Mouse (Mus musculus) retina, adult 2 months (tissue): ENCODE measurements around the gene Elob.

Source experiments
- DNase-seq: peaks from one replicate; pipeline ENCODE4 v3.0.0-alpha.2; 2012; ENCODE audit warnings: low read depth, low spot score

Elob gene

DNA sequence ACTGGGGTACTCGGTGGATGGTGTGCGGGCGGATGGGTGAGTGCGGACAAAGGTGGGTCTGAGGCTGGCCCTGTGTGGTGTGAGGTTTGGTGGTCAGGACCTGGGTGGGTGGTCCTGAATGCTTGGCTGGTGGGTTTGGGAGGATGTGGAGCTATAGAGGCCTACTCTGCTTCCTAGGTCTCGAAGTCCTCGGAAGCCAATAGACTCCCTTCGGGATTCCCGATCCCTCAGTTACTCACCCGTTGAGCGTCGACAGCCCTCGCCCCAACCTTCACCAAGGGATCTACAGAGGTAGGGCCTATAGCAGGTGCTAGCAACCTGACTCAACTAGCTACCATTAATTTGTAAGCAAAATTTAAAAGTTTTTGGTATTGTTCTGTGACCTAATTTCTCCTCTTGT is 5.3 kb downstream of the Elob start:
- no peak for DNase-seq

DNA sequence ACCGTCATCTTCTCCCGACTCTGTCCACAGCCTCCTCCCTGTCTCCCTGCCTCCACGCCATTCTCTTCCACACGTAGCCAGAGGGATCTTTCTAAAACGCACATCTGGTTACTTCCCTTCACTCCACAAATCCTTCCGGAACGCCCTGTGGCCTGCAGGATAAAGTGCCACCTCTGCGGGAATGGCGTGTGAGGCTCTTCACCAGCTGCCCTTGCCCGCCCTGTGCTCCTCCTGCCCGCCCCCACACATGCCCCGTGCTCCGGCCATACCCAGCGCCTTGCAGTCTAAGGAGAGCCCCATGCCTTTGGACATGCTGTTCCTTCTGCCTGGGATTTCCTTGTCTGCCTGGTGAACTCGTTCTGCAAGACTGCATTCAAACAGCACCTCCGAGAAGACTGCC is 5.9 kb downstream of the Elob start:
- no peak for DNase-seq

- DNase-seq: no peak
Observed at GRCm38 (mm10) chr17:23822094-23822493, 6.8 kb downstream of the Elob start.

DNA sequence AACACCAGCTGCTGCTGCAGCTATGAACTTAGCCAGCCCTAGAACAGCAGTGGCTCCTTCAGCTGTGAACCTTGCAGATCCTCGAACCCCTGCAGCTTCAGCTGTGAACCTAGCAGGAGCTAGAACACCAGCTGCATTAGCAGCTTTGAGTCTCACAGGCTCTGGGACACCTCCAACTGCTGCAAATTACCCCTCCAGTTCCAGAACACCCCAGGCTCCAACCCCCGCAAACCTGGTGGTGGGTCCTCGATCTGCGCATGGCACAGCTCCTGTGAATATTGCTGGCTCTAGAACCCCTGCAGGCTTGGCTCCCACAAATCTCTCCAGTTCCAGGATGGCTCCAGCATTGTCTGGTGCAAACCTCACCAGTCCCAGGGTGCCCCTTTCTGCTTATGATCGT is 8.2 kb downstream of the Elob start:
- no peak for DNase-seq

DNA sequence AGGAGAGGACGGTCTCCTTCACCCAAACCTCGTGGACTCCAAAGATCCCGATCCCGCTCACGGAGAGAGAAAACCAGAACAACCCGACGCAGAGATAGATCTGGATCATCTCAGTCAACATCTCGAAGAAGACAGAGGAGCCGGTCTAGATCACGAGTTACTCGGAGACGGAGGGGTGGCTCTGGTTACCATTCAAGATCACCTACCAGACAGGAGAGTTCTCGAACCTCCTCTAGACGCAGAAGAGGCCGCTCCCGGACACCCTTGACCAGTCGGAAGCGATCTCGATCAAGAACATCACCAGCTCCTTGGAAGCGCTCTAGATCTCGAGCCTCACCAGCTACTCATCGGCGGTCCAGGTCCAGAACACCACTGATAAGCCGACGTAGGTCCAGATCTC is 9.7 kb downstream of the Elob start:
- no peak for DNase-seq

DNA sequence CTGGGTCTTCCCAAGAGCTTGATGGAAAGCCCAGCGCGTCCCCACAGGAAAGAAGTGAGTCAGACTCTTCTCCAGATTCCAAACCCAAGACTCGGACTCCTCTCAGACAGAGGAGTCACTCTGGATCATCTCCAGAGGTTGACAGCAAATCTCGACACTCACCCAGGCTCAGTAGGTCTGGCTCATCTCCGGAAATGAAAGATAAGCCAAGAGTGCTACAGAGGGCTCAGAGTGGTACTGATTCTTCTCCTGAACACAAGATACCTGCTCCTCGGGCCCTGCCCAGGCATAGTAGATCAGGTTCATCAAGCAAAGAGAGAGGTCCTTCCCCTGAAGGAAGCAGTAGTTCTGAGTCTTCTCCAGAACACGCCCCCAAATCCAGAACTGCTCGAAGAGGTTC is 10.4 kb downstream of the Elob start:
- DNase-seq: no peak

GRCm38 (mm10) chr17:23815641-23816040 is 13.3 kb downstream of the Elob start:
- DNase-seq: no peak

GRCm38 (mm10) chr17:23807918-23808317 is 21.0 kb downstream of the Elob start:
- DNase-seq: no peak

DNA sequence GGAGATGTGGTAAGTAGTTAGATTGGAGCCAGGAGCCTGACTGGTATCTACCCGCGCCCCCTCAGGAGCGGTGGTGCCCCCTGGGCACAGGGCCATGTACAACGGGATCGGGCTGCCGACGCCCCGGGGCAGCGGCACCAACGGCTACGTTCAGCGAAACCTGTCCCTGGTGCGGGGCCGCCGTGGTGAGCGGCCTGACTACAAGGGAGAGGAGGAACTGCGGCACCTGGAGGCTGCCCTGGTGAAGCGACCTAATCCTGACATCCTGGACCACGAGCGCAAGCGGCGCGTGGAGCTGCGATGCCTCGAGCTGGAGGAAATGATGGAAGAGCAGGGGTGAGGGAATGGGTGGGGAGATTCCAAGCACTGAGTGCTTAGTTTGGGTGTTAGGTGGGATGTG is 22.1 kb downstream of the Elob start:
- no peak for DNase-seq

DNA sequence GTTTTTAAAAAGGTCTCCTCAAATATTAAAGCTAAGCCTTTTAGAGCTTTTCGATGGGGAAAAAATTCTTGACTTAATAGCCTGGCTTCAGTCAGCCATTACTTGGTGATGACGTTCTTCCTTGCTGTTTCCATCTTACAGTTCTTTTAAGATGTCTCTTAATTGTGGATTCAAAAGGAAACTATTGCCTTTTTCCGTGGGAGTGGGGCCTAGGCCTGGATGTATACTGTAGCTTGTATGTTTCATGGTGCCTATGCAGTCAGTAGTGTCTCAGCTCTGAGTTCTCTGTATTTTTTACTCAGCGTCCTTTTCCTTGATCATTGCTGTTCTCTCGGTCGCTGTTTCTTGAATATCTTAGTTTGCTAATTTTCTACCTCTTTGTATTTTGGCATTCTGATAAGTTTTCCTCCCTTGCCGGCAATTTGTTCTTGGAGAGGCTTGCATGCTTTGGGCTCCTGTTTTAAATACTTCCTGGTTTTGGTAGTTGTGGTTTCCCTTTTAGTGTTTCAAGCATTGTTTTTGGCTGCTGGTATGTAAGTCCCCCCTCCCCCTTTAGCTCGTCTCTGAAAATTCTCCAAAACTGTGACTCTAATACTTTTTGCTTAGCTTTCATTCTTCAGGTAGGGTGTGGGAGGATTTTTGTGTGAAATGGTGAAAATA is 24.4 kb downstream of the Elob start:
- no peak for DNase-seq

- peak; percentile 57 for DNase-seq
Observed at GRCm38 (mm10) chr17:23803366-23804041, 25.4 kb downstream of the Elob start.

DNA sequence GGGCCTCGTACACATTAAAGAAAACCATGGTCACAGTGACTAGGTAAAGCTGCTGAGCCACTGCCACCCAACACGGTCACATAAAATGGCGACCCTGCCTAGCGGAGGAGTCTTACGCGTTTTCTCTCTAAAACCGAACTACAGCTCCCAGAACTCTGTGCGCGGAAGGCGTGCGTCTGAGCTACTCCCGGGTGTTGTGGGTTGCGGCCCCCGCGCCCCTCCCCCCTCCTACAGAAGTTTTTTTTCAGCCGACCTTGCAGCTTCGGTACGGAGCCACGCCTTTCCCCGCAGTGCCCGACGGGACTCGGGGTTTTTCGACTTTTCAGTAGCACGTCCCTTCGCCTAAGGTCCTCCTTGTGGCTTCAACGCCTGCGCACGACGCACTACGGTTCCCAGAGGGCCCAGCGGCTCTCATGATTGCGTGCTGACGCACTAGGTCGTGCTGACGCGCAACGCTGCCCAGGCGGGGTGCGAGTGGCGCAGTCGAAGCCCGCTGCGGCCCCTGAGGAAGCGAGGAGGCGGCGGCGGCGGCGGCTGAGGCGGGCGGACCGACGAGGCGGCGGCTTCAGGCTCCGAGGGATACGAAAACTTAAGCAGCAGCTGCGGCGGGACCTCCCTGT is 26.1 kb downstream of the Elob start:
- DNase-seq: peak; percentile 96

DNA sequence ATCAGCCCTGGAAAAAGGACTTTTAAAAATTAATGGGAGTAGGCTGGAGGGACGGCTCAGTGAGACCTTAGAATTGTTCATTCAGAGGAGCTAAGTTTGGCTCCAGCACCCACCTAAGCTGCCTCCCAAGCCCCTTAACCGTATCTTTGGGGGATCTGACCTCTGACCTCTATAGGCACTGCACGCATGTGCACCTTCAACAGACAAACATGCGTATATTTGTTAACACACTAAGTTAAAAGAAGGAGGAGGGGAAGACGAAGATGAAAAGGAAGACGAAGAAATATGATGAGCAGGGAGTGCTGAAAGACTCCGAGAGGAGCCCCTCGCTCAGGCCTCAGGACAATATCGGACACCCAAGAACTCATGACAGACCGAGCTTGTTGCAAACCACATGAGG is 27.3 kb downstream of the Elob start:
- DNase-seq: no peak

GRCm38 (mm10) chr17:23797316-23797715 is 31.6 kb downstream of the Elob start:
- DNase-seq: no peak

- DNase-seq: no peak
Observed at GRCm38 (mm10) chr17:23795323-23795722, 33.6 kb downstream of the Elob start.

DNA sequence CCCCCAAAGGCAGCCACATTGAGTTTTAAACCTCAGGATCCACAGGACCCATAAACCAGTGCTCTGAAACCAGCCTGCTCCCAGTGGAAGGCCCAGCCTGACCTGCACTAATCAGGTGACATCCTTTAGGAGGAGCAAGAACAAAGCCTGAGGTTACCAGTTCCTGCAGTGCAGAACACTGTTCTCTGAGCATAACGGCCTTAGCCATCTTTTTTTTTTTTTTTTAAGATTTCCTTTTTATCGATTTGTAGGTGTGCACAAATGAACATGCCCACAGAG is 37.9 kb downstream of the Elob start:
- no peak for DNase-seq

- no peak for DNase-seq
Observed at GRCm38 (mm10) chr17:23790269-23791078, 38.5 kb downstream of the Elob start, which contains the start of gene Srrm2. Srrm2 (plus strand) TSS chr17:23790532.

GRCm38 (mm10) chr17:23789749-23790268 is 39.1 kb downstream of the Elob start:
- DNase-seq: no peak

- DNase-seq: no peak
Observed at GRCm38 (mm10) chr17:23788973-23789372, 40.0 kb downstream of the Elob start.

DNA sequence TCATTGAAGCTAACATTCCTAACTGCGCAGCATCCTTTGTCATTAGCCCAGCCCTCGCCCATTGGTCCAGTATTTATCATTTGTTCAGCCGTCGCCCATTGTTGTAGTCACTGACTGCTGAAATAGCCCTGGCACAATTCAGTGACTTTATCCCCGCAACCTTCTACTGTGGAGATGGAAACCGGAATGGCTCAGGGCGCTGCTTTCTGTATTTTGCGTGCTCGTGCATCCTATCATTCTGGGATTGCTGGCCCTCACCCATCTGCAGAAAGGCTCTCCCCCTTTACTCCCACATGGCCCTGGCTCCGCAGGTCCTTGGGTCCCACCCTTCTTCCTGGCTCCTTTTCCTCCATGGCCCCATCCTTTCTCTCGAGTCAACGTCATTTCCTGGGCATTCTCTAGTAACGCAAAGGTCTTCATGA is 42.4 kb downstream of the Elob start:
- no peak for DNase-seq

- peak; percentile 72 for DNase-seq
Observed at GRCm38 (mm10) chr17:23785561-23786471, 43.1 kb downstream of the Elob start, which contains the start of gene Flywch2. Flywch2 (minus strand) TSS chr17:23786081.
